Mouse (Mus musculus) heart, postnatal 25 days (tissue): ENCODE data around the gene B230118H07Rik. TPM values are rescaled to one million over a fixed set of nuclear protein-coding genes. Genes with fewer than 3 reads are reported as not detected.

Experiments
- DNase-seq: peaks from one replicate; pipeline ENCODE4 v3.0.0; 2022; ENCODE audit warnings: low spot score
- intact Hi-C: fragments of 180-260 bp; cut with DNase I; formaldehyde crosslinking; loops from one replicate; pipeline ENCODE4 v1.15.1; 2025
- total RNA-seq, 2 experiments: library from RNA; stranded (reverse); gene quantifications; 2 replicates each; pipeline ENCODE4 v1.2.3; 2021

B230118H07Rik gene
- total RNA-seq, 2 experiments from 2014 or later: 80.0 to 90.7 TPM

DNA sequence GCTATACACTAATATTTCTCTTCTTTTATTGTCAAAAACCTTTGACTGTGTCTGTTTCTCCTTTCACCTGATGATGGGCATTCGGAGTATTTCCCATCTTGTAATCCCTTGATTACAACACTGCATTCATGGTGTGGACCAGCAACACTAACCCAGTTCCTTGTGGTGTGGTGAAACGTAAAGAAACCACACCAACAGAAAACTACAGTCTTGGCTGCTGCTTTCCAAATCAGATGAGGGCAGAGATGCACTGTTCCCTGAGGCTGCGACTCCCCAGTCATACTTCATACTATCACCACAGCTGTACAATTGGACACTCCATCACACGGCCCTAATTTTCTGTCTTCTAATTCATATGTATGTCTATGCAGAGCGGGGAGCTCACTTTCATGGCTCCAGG is 54.7 kb downstream of the B230118H07Rik start:
- no peak for DNase-seq
- intact Hi-C loops: loop anchor here (5.0 kb wide), 1 partner anchor 58 kb away; no protein-coding TSS in a partner anchor

DNA sequence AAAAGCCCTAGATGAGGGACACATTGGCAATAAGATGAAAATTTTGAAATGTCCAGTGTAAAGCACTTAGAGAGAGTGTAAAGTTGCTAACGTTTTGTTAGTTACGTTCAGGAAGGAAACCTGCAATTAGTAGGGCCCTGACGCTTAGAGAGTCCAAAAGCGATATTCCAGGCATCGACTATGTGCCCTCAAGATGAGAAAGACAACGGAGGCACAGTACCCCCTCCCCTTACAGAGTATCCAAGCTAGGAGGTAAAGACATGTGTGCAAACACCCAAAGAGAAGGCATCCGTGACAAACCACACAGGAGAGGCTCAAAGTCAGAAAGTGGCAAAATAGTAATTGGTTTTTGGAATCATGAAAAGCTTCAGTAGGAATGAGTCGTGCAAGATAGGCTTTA is 56.4 kb downstream of the B230118H07Rik start:
- no peak for DNase-seq
- intact Hi-C loops: no loop called here

DNA sequence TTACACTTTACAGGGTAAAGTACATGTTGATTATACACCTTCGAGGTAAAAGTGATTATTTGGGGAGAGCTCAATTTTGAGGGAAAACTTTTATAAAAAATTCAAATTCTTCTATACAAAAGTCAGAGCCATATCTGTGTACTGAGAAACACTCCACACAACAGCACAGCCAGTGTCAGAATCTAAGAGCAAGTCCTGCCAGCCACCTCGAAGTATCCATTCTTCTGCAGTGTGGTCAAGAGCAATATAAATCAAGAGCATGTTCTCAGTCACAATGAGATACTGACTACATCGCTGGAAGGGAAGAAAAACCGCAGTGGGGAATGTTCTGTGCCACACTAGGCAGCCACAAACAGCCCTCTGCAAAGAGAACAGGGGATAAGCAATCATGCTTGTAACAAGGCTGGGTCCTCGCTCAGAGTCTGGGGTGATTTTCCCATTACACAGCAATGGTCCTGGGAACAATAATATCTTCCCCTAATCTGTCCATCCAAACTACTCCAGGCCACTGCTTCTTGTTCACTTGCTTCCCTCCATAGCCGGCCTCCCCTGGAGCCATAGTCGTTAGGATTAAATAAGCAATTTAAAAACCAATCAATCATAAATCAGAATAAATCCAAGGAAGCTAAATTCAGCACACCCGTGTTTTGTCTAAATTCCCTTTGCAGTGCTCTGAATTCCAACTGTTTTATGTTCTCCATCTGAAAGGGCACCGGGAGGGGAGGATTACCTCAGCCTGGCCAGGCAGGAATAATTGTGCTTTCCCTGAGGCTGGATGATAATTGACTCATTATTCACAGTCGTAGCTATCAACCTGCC is 57.1 kb downstream of the B230118H07Rik start:
- DNase-seq: no peak
- intact Hi-C loops: no loop called here

DNA sequence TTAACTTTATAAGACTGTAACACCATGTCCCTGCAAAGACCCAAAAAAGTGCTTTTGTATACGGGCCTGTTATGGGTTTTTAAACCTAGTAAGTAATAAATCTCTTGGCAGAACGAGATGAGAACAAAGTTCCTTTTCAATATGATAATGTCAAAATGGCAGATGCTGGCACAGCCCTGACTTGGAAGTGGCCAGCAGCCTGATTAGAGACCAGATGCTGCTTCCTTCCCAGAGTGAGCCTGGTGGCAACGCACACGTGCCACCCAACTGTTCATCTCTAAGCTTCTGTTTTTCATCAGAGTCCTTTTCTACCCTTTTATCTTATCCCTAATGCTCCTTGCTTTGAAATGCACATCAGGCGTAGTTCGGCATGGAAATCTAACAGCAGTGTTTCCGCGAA is 58.0 kb downstream of the B230118H07Rik start:
- DNase-seq: no peak
- intact Hi-C loops: no loop called here

DNA sequence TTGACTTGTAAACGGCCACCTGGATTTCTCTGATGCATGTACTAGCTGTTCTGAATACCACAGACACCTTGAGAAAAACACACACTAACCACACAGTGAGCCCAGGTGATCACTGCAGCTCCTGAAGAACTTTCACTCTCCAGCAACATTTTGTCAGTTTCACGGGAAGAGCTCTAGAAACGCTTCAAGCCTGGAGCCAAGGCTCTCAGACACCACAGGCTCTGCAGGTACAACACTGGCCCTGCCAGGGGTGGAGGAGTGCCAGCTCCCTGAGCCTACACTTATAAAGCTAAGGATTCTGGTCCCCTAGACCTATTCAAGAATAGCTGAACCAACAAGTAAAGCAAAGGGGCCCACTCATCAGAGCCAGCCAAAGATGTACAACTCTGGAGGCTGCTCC is 67.9 kb downstream of the B230118H07Rik start:
- DNase-seq: no peak
- intact Hi-C loops: no loop called here

DNA sequence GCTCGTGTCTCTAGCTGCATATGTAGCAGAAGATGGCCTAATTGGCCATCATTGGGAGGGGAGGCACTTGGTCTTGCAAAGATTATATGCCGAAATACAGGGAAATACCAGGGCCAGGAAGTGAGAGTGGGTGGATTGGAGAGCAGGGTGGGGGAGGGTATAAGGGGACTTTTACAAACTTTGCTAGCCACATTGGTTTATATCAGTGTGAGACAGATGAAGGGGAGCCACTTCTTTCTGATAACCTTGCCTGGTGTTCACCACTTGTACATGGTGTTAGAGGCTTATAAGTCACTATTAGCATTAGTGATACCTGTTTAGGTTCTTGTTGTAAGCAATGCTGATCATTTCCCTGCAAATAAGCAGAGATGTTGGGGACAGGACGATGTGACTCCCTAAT is 68.4 kb downstream of the B230118H07Rik start:
- no peak for DNase-seq
- intact Hi-C loops: no loop called here

DNA sequence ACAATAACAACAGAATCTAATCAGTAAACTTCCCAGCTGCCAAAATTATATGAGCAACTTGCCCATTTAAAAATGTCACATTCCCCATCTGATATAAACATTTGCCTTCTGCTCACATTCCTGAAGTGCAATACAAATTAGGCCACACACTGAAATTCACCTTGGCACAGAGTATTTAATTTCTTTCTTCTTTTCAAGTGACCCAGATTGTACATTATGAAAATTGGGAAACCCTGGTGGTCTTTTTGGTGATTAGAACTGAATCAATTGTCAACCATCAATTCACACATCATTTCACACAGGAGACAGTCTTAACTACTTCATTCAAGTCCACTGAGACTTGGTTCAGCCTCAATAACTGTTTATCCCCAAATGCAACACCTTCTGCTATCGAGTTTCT is 68.9 kb downstream of the B230118H07Rik start:
- DNase-seq: no peak
- intact Hi-C loops: no loop called here

DNA sequence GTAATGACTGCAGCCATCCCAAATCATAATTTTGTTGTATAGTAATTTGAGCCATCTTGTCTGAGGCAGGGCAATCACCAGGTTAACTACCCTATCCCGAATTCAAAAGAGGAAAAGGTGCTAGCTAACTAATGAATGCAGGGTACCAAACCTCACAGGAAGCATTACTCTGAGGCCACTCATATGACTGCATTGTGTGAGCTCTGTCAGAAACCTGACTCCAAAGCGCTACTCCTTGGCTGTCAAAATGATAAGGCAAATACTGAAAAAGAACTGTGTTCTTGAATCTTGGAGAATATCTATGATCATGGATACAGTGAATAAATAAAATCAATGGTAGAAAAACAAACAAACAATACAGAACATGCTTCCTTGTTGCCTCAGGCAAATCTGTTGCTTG is 69.3 kb downstream of the B230118H07Rik start:
- intact Hi-C loops: no loop called here
- no peak for DNase-seq

DNA sequence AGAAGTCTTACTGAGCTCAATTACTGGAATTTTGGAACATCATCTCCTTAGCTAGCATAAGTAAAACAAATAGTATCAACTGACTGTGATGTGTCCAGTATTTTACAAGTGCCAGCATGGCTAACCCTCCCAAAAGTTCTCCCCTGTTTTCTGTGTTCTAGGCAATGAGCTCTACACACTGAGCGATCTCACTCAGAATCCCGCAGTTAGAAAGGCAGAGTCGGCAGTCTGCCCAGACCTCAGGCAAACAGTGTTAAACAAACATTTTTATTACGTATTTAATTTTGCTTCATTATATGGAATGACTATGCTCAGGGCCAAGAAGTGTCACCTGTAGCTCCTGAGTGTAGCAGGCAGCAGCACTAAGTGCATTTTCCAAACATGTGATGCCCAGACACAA is 72.1 kb downstream of the B230118H07Rik start:
- intact Hi-C loops: no loop called here
- DNase-seq: no peak

DNA sequence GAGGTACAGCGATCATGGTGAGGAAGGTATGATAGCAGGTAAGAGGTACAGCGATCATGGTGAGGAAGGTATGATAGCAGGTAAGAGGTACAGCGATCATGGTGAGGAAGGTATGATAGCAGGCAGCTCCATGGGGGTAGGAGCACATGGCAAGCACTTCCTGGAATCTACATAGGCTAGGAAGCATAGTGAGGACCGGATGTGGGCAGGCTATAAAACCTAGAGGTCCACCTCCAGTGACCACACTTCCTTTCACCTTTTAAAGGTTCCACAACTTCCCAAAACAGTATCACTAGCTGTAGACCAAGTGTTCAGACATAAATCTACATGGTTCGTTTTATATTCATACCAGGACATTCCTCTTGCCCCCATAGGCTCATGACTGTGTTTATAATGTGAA is 80.1 kb downstream of the B230118H07Rik start:
- intact Hi-C loops: no loop called here
- DNase-seq: no peak

DNA sequence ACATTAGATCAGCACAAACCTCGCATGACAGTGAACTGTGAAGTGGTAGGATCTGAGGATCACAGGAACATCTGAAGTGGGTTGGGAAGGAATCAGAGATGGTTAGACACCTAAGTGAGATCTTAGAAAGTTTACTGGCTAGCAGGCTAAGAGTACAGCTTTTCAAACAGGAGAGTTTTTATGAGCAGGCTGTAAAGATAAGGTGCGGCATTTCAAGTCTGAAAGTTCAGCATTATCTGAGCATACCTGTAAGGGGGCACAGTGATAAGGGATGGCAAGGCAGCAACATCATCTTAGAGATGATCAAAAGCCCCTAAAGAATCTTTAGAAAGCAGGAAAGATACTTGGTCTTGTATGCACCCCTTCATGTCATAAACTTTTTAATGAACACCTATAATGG is 81.8 kb downstream of the B230118H07Rik start:
- DNase-seq: no peak
- intact Hi-C loops: no loop called here

DNA sequence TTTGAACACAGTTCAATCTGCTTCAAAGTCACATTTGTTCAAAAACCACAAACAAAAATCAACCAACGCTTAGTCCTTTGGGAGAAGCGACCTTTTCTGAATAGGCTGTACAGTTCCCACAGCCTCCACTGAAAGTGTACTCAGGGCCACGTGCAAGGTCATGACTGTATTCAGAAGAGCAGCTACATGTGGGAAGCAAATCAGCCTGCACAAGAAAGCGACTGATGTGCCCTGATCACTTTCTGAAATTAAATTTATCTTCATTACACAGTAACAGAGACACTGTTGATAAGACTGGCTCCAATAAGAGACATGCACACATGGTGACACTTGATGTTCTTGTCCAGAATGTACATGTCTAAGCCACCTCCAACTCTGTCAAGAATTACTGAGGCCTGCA is 85.6 kb downstream of the B230118H07Rik start:
- intact Hi-C loops: no loop called here
- no peak for DNase-seq

DNA sequence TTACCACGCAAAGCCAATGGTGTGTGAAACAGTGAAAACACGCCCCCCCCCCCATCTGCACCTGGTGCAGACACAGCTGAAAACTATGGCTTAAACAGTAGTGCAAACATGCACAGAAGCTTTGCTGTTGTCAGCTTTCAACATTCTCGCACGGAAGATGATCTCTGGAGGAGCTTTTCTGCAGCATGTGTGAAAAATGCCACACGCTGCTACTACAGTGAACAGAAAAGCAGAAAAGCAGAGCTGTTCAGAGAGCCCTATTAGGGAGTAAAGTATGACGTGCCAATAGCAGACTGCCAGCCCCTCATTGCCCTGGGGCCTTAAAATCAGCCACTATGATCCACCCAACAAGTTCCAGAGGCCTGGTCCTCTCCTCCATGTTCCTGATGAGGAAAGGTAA is 86.1 kb downstream of the B230118H07Rik start:
- intact Hi-C loops: no loop called here
- no peak for DNase-seq

DNA sequence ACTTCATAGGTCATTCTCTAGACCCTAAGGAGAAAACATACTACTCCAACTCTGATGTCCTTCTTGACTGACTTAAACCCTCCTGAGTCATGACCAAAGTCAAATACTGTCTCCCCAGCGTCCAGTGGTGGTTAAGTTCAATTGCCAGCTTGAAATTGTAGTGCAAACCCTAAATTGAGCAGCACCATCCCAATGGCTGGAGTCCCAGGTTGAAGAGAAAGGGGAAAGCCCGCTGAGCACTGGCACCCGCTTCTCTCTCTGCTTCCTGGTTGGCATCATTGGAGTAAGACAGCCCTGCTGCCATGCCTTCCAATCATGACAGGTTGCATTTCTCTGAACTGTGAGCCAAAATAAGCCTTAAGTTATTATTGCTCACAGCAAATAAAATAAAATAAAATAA is 89.9 kb downstream of the B230118H07Rik start:
- DNase-seq: no peak
- intact Hi-C loops: no loop called here

DNA sequence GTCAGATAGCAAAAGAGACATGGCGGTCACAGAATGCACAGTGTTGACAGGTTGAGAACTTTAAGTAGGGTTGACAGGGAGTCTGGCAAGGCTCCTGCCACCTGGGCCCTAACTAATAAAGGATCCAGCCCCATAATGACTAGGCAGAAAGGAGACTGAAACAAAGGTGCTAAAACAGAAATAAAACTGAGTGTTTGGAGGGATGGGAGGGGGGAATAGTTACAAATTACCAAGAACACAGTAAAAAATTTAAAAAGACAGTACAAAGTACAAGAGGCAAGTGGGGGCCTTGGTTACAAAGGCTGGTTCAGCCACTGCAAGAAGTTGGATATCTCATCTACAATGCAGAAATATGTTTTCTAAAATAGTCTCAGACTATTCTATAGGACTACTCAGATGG is 93.4 kb downstream of the B230118H07Rik start:
- intact Hi-C loops: no loop called here
- no peak for DNase-seq

DNA sequence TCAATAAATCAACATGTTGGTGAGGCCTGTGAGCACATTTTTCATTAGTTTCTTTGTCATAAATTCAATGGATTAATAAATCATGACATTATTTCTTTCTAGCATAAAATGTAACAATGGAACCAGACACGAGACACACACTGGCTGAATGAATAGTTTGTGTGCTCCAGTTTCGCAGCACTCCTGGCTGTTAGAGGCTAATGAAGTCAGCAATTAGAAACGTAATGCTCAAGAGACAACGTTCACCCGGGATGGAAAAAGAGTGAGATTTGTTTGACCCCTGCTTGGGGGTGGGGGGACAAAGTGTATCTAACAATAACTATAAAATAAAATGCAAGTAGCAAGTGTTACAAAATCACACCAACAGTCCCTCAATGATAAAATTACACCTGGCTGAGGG is 95.5 kb downstream of the B230118H07Rik start:
- intact Hi-C loops: no loop called here
- no peak for DNase-seq

DNA sequence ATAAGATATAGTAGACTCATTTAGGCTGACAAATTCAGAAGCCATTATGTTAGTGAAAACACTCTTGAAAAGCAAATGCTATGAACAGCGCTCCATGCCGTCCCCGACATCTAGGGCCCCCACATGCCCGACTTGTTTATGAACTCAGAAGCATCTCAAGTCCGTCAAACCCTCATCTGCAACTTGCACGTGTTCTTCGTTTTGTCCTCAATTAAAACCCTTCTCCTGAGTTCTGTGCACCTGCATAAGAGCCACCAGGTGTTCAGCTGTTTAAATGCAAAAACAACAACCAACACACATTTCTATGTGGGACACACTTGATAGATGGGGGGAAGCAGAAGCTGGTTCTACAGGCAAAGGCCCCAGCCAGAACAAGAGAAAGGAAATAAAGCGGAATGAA is 97.0 kb downstream of the B230118H07Rik start:
- no peak for DNase-seq
- intact Hi-C loops: no loop called here

DNA sequence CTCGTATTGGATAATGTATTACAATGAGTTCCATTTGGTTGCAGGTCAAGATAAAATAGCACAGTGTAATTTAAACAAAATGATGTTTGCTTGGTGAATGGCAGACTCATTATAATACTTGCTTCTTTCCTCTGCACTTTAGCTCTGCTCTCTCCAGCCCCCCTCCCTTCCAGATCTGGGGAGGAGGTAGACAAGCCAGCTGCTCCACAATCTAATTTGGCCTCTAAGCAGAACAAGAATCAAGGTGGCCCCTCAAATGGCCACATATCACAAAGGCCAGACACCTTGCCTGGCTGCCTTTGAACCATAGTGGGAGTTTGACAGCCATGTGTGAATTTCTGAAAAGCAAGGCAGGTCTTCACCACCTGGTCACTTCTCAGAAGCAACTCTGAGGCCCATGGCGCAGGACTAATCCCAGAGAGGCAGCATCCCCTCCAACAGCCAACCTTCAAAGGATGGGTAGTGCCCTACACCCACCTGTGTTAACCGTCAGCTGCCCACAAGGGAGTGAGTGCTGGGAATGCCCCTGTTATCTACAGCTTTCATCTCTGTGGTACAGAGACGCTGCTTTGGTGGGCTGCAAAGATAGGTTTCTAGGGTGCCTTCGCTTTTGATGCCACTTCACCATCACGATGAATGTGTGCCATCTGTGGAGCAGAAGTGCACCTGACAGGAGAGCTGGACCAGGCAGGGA is 98.2 kb downstream of the B230118H07Rik start:
- intact Hi-C loops: no loop called here
- DNase-seq: no peak

DNA sequence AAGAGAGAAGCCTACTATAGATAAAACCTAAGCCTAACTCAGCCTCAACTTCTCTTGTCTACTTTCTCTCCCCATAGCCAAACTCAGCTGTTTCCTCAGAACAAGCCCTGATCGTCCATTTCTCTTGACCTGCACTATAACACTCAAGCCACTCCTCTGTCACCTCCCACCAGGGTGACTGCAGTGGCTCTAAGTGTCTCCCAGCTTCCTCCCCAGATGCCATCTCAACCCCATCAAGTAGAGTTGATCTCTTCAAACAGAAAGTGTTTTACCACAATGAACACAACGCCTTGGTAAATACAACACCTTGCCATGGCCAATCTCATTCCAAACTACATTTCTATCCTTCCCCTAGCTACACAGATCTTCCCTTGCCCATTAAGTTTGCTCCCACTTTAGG is 99.2 kb downstream of the B230118H07Rik start:
- DNase-seq: no peak
- intact Hi-C loops: no loop called here

DNA sequence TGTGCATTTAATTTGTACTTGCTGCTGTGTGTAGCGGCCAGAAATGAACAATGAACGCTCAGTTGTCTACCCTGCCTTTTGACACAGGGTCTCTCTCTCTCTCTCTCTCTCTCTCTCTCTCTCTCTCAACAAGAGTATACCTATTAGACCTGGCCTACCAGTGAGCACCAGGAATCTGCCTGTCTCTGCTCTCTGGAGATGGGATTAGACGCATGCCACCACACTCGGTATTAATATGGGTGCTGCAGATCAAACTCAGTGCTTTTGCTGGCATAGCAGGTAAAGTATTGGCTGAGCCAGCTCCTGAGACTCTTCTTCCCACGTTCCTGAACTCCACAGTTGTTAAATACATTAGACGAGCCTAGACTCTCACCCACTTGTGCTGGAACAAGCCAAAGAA is 100.5 kb downstream of the B230118H07Rik start:
- intact Hi-C loops: no loop called here

DNA sequence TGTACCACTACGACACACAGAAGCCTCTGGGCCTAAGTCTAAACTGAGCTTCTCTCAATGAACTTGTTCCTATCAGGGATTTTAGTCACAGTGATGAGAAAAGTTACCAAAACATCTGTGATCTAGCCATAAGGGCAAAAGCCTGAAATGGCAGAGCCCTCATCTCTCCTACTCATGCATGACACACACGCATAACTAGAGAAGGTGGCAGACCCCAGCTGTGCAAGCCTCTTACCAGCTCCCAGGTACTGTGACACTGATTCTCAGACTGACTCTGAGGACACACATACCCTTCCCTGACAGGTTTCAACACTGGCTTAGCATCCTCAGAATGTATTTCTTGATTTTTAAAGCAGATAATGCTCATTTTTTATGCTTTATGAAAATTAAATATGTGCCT is 103.7 kb downstream of the B230118H07Rik start:
- intact Hi-C loops: no loop called here
- no peak for DNase-seq

More for the DNA sequence above, 100.5 kb downstream of the B230118H07Rik start:
- no peak for DNase-seq
